Mouse (Mus musculus): Measurements from ENCODE around the gene Fam181b.

DNA sequence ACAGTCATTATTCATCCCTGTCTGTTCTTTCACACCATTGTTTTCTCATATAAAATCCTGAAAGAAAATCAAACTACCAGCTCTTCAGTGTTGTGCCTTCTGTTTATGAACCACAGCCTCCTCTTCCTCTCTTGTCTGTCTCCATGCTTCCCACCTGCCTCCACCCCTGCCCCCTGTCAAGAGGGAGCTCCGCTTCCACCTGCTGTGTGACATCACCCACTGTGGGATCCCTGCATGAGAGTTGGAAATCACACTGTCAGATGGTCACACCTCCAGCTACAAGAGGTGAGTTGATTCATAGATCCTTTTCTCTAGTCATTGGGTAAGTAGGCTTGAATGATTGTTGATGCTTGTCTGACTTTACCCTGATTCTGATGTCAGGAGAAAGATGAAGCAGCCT, 34.9 kb upstream of the Fam181b start:
- TF ChIP-seq CTCF (conservative IDR thresholded peaks at IDR 0.05; ENCODE audit: low read length) (no peak), NANOG (IDR thresholded peaks at IDR 0.05; ENCODE audit: borderline replicate concordance, low read length) (no peak), POU5F1 (IDR thresholded peaks at IDR 0.05; ENCODE audit: borderline replicate concordance, low read length) (no peak)
